Mouse (Mus musculus): Measurements from ENCODE around the gene Kif3b. TPM values are rescaled to one million over a fixed set of nuclear protein-coding genes. Genes with fewer than 3 reads are reported as not detected.
A peak's percentile ranks its signal among the peaks of the same experiment; 100 is the strongest.

Kif3b gene
- polyA plus RNA-seq, 1 experiment from 2014 or later, result 8.2 TPM

GRCm38 (mm10) chr2:153287835-153288234 is 3.4 kb upstream of the Kif3b start:
- Histone ChIP-seq H3K4me2 (replicated peaks; ENCODE audit: low read depth, low read length) (no peak overlapping the region), H3K27ac (ENCODE audit: low read depth, low read length) (no peak overlapping the region), H3K36me3 (ENCODE audit: control insufficient read depth, insufficient read depth, low read length) (no peaks in the 10 kb centered on the region), H3K9ac (ENCODE audit: low read depth, low read length) (no peak overlapping the region), H3K9me3 (ENCODE audit: control insufficient read depth, low read length) (no peaks in the 10 kb centered on the region), H3K27me3 (ENCODE audit: control insufficient read depth, insufficient read depth, low read length) (no peaks in the 10 kb centered on the region), H3K4me3 (ENCODE audit: low read depth, low read length) (no peak overlapping the region), H3K4me1 (replicated peaks; ENCODE audit: control insufficient read depth, insufficient read depth, low read length) (0 out of 2 replicates have a peak, but pooled peaks cover 2% of the 10 kb centered on the region)
- 86% methylated on average over 6 of the region's 6 CpGs for WGBS
- ATAC-seq (ENCODE audit: low FRiP score), result no peak
- DNase-seq (ENCODE audit: low spot score), result no peak

DNA sequence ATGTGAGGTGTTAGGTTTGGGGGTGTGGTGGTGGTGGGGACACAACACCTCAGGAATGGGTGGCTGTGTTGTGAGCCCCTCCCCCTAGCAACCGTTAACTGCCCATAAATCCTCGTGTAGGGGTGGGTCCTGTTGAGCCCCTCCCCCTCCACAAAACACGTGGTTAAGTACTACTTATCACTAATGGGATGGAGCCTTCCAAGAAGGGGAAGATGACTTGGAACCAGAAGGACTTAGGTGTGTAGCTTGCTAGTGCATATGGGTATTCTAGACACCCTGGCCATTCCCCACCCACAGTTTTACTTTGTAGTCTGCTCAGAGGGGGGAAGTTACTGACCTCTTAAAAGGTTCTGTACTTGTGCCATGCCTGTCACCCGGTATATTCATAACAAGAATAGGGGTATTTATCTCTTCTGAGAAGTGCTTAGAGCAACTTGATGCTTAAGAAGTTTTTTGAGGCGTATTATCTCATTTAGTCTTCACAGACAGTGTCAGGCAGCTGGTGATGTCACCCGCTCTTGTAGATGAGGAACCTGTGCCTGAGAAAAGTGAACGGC is 1.2 kb downstream of the Kif3b start:
- no peaks in the 10 kb centered on the region for H3K27me3 ChIP-seq (ENCODE audit: control insufficient read depth, insufficient read depth, low read length)
- no peaks in the 10 kb centered on the region for H3K9me3 ChIP-seq (ENCODE audit: control insufficient read depth, low read length)
- DNase-seq (ENCODE audit: low spot score), result no peak
- no peak overlapping the region for H3K27ac ChIP-seq (ENCODE audit: low read depth, low read length)
- no peak overlapping the region for H3K9ac ChIP-seq (ENCODE audit: low read depth, low read length)
- peak overlapping the region; percentile 72 for H3K4me2 ChIP-seq (replicated peaks; ENCODE audit: low read depth, low read length)
- ATAC-seq (ENCODE audit: low FRiP score), result no peak
- no peak overlapping the region for H3K4me3 ChIP-seq (ENCODE audit: low read depth, low read length)
- 57% methylated on average over 7 of the region's 7 CpGs for WGBS
- H3K36me3 ChIP-seq (ENCODE audit: control insufficient read depth, insufficient read depth, low read length), result no peaks in the 10 kb centered on the region; the same call in 1 of the 2 replicates
- 0 out of 2 replicates have a peak, but pooled peaks cover 2% of the 10 kb centered on the region for H3K4me1 ChIP-seq (replicated peaks; ENCODE audit: control insufficient read depth, insufficient read depth, low read length)

GRCm38 (mm10) chr2:153295196-153295595 is 4.0 kb downstream of the Kif3b start:
- Histone ChIP-seq H3K4me1 (replicated peaks; ENCODE audit: control insufficient read depth, insufficient read depth, low read length) (0 out of 2 replicates have a peak, but pooled peaks cover 2% of the 10 kb centered on the region), H3K36me3 (ENCODE audit: control insufficient read depth, insufficient read depth, low read length) (no peaks in the 10 kb centered on the region; the same call in 1 of the 2 replicates), H3K27me3 (ENCODE audit: control insufficient read depth, insufficient read depth, low read length) (no peaks in the 10 kb centered on the region), H3K4me2 (replicated peaks; ENCODE audit: low read depth, low read length) (no peak overlapping the region), H3K27ac (ENCODE audit: low read depth, low read length) (no peak overlapping the region), H3K4me3 (ENCODE audit: low read depth, low read length) (no peak overlapping the region), H3K9me3 (ENCODE audit: control insufficient read depth, low read length) (no peaks in the 10 kb centered on the region), H3K9ac (ENCODE audit: low read depth, low read length) (no peak overlapping the region)
- no peak for DNase-seq (ENCODE audit: low spot score)
- 90% methylated on average over 4 of the region's 4 CpGs for WGBS
- ATAC-seq (ENCODE audit: low FRiP score), result no peak

- Histone ChIP-seq H3K4me1 (replicated peaks; ENCODE audit: control insufficient read depth, insufficient read depth, low read length) (no peaks in the 10 kb centered on the region), H3K4me3 (ENCODE audit: low read depth, low read length) (no peak overlapping the region), H3K27me3 (ENCODE audit: control insufficient read depth, insufficient read depth, low read length) (no peaks in the 10 kb centered on the region), H3K9me3 (ENCODE audit: control insufficient read depth, low read length) (no peaks in the 10 kb centered on the region), H3K4me2 (replicated peaks; ENCODE audit: low read depth, low read length) (no peak overlapping the region), H3K36me3 (ENCODE audit: control insufficient read depth, insufficient read depth, low read length) (no peaks in the 10 kb centered on the region; the same call in 1 of the 2 replicates), H3K9ac (ENCODE audit: low read depth, low read length) (no peak overlapping the region), H3K27ac (ENCODE audit: low read depth, low read length) (no peak overlapping the region)
- ATAC-seq (ENCODE audit: low FRiP score) (no peak), DNase-seq (ENCODE audit: low spot score) (no peak)
- WGBS, result 93% methylated on average over 4 of the region's 4 CpGs
These were observed 6.6 kb downstream of the Kif3b start for GRCm38 (mm10) chr2:153297771-153298170.

- Histone ChIP-seq H3K9me3 (ENCODE audit: control insufficient read depth, low read length) (no peaks in the 10 kb centered on the region), H3K9ac (ENCODE audit: low read depth, low read length) (no peak overlapping the region), H3K4me2 (replicated peaks; ENCODE audit: low read depth, low read length) (no peak overlapping the region), H3K27ac (ENCODE audit: low read depth, low read length) (no peak overlapping the region), H3K27me3 (ENCODE audit: control insufficient read depth, insufficient read depth, low read length) (no peaks in the 10 kb centered on the region), H3K4me1 (replicated peaks; ENCODE audit: control insufficient read depth, insufficient read depth, low read length) (no peaks in the 10 kb centered on the region), H3K4me3 (ENCODE audit: low read depth, low read length) (no peak overlapping the region), H3K36me3 (ENCODE audit: control insufficient read depth, insufficient read depth, low read length) (no peaks in the 10 kb centered on the region; the same call in 1 of the 2 replicates)
- DNase-seq (ENCODE audit: low spot score) (no peak), ATAC-seq (ENCODE audit: low FRiP score) (no peak)
- 69% methylated on average over 4 of the region's 4 CpGs for WGBS
These were observed 7.2 kb downstream of the Kif3b start for GRCm38 (mm10) chr2:153298460-153298859.

- 73% methylated on average over 4 of the region's 4 CpGs for WGBS
- no peaks in the 10 kb centered on the region for H3K4me1 ChIP-seq (replicated peaks; ENCODE audit: control insufficient read depth, insufficient read depth, low read length)
These were observed 7.7 kb downstream of the Kif3b start for GRCm38 (mm10) chr2:153298863-153299262.

DNA sequence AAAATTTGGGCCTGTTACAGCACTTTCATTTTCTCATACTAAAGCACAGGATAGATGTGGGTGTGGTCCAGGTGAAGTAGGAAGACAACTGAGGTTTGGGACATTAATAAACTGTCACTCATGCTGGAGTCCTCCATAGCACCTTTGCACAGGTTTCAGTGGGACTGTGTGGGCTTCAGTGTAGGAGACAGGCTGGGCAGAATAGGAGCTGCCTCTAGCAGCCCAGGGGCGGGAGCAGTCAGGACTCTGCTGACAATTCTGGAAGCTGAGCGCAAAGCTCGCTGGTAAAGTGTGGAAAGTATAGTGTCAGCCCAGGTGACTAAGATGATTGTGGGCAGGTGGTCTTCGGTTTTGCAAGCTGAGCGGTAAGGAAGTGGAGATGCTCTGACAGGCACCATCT is 9.9 kb downstream of the Kif3b start:
- H3K4me3 ChIP-seq (ENCODE audit: low read depth, low read length), result no peak overlapping the region
- H3K36me3 ChIP-seq (ENCODE audit: control insufficient read depth, insufficient read depth, low read length), result no peaks in the 10 kb centered on the region; the same call in 1 of the 2 replicates
- ATAC-seq (ENCODE audit: low FRiP score) (no peak), DNase-seq (ENCODE audit: low spot score) (no peak)
- no peaks in the 10 kb centered on the region for H3K9me3 ChIP-seq (ENCODE audit: control insufficient read depth, low read length)
- H3K27me3 ChIP-seq (ENCODE audit: control insufficient read depth, insufficient read depth, low read length), result no peaks in the 10 kb centered on the region
- no peak overlapping the region for H3K9ac ChIP-seq (ENCODE audit: low read depth, low read length)
- no peak overlapping the region for H3K27ac ChIP-seq (ENCODE audit: low read depth, low read length)
- no peaks in the 10 kb centered on the region for H3K4me1 ChIP-seq (replicated peaks; ENCODE audit: control insufficient read depth, insufficient read depth, low read length)
- WGBS, result 94% methylated on average over 5 of the region's 5 CpGs
- no peak overlapping the region for H3K4me2 ChIP-seq (replicated peaks; ENCODE audit: low read depth, low read length)

More at GRCm38 (mm10) chr2:153298863-153299262, 7.7 kb downstream of the Kif3b start:
- Histone ChIP-seq H3K36me3 (ENCODE audit: control insufficient read depth, insufficient read depth, low read length) (no peaks in the 10 kb centered on the region; the same call in 1 of the 2 replicates), H3K9ac (ENCODE audit: low read depth, low read length) (no peak overlapping the region), H3K4me2 (replicated peaks; ENCODE audit: low read depth, low read length) (no peak overlapping the region), H3K27ac (ENCODE audit: low read depth, low read length) (no peak overlapping the region), H3K27me3 (ENCODE audit: control insufficient read depth, insufficient read depth, low read length) (no peaks in the 10 kb centered on the region), H3K4me3 (ENCODE audit: low read depth, low read length) (no peak overlapping the region), H3K9me3 (ENCODE audit: control insufficient read depth, low read length) (no peaks in the 10 kb centered on the region)
- ATAC-seq (ENCODE audit: low FRiP score) (no peak), DNase-seq (ENCODE audit: low spot score) (no peak)

DNA sequence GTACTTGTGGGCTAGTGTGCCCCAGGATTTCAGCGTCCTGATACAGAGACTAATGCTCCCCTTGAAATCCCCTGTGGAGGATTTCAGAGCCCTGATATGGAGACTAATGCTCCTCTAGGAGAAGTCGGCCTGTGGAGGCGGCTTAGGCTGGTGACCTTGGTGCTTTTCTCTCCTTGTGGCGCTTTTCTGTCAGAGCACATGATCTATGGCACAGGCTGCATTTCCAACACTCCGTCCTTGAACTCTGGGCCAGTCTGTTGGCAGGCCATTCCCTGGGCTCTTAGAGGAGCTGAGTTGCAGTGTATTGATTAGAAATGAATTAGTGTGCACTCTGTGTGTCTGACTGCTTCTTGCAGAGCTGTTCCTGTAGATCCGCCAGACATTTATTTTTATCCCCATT is 14.0 kb downstream of the Kif3b start:
- DNase-seq (ENCODE audit: low spot score) (no peak), ATAC-seq (ENCODE audit: low FRiP score) (no peak)
- 85% methylated on average over 6 of the region's 6 CpGs for WGBS
- Histone ChIP-seq H3K36me3 (ENCODE audit: control insufficient read depth, insufficient read depth, low read length) (no peaks in the 10 kb centered on the region), H3K4me1 (replicated peaks; ENCODE audit: control insufficient read depth, insufficient read depth, low read length) (no peaks in the 10 kb centered on the region), H3K9me3 (ENCODE audit: control insufficient read depth, low read length) (no peaks in the 10 kb centered on the region), H3K4me2 (replicated peaks; ENCODE audit: low read depth, low read length) (no peak overlapping the region), H3K27me3 (ENCODE audit: control insufficient read depth, insufficient read depth, low read length) (no peaks in the 10 kb centered on the region), H3K27ac (ENCODE audit: low read depth, low read length) (no peak overlapping the region), H3K9ac (ENCODE audit: low read depth, low read length) (no peak overlapping the region), H3K4me3 (ENCODE audit: low read depth, low read length) (no peak overlapping the region)

DNA sequence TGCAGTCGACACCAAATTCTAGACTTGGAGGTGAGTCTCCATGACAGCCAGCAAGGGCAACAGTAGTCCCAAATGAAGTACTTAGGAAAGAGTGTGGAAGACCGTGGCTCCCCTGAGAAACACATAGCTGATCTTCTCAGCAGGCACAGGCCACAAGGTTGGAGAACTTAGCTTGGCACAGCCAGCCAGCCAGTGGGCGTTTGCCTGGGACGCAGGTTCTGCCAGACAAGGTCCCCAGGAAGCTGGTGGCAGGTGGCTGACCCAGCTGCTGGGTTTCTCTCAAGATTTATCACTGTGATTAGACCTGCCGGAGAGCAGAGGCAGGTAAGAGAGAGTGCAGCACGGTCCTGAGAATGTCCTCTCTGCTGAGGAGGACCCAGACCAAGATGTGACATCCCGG is 17.4 kb downstream of the Kif3b start:
- H3K27me3 ChIP-seq (ENCODE audit: control insufficient read depth, insufficient read depth, low read length), result no peaks in the 10 kb centered on the region
- H3K36me3 ChIP-seq (ENCODE audit: control insufficient read depth, insufficient read depth, low read length), result no peaks in the 10 kb centered on the region
- no peak overlapping the region for H3K4me3 ChIP-seq (ENCODE audit: low read depth, low read length)
- H3K9ac ChIP-seq (ENCODE audit: low read depth, low read length), result no peak overlapping the region
- H3K9me3 ChIP-seq (ENCODE audit: control insufficient read depth, low read length), result no peaks in the 10 kb centered on the region
- DNase-seq (ENCODE audit: low spot score), result no peak
- no peak for ATAC-seq (ENCODE audit: low FRiP score)
- no peak overlapping the region for H3K27ac ChIP-seq (ENCODE audit: low read depth, low read length)
- no peaks in the 10 kb centered on the region for H3K4me1 ChIP-seq (replicated peaks; ENCODE audit: control insufficient read depth, insufficient read depth, low read length)
- WGBS, result 87% methylated on average over 7 of the region's 7 CpGs
- H3K4me2 ChIP-seq (replicated peaks; ENCODE audit: low read depth, low read length), result no peak overlapping the region

Measured in hindbrain, embryonic 11.5 days (tissue).